Mouse (Mus musculus) forebrain, embryonic 16.5 days (tissue): ENCODE results near the gene Usp7. TPM values are rescaled to one million over a fixed set of nuclear protein-coding genes. Genes with fewer than 3 reads are reported as not detected.
"Not testable (repeated sequence)": the region's sequence is repeated elsewhere in the genome, so short reads cannot be mapped to it uniquely, and the experiment has no call there.

Source experiments
- ATAC-seq: fragments of 200-750 bp; cut with Nextera tagmentation; 2 replicates; pipeline ENCODE4 v1.8.0; 2017; ENCODE audit warnings: mild to moderate bottlenecking, moderate library complexity
- H3K27ac ChIP-seq: fragments of 300-500 bp; sonication (generic); 2 replicates; pipeline ENCODE4 v1.5.1; 2014; ENCODE audit warnings: low read length, control low read depth
- H3K27me3 ChIP-seq: fragments of 300-500 bp; sonication (generic); replicated peaks from 2 replicates; pipeline ENCODE4 v1.6.1; 2014; ENCODE audit warnings: low read length; ENCODE audit not compliant: control insufficient read depth, insufficient read depth
- H3K36me3 ChIP-seq: fragments of 300-500 bp; sonication (generic); 2 replicates; pipeline ENCODE4 v1.6.1; 2014; ENCODE audit not compliant: control insufficient read depth, insufficient read depth
- H3K4me1 ChIP-seq: fragments of 300-500 bp; sonication (generic); replicated peaks from 2 replicates; pipeline ENCODE4 v1.6.1; 2014; ENCODE audit warnings: low read length; ENCODE audit not compliant: control insufficient read depth, insufficient read depth
- H3K4me2 ChIP-seq: fragments of 300-500 bp; sonication (generic); 2 replicates; pipeline ENCODE4 v1.6.1; 2014; ENCODE audit warnings: mild to moderate bottlenecking, low read length, control low read depth
- H3K4me3 ChIP-seq: fragments of 300-500 bp; sonication (generic); replicated peaks from 2 replicates; pipeline ENCODE4 v1.5.1; 2014; ENCODE audit warnings: mild to moderate bottlenecking, low read length, control low read depth
- H3K9ac ChIP-seq: fragments of 300-500 bp; sonication (generic); replicated peaks from 2 replicates; pipeline ENCODE4 v1.6.1; 2014; ENCODE audit warnings: low read depth, low read length, control low read depth
- H3K9me3 ChIP-seq: fragments of 300-500 bp; sonication (generic); 2 replicates; pipeline ENCODE4 v1.6.1; 2016; ENCODE audit warnings: low read length; ENCODE audit not compliant: control insufficient read depth
- WGBS: fragments of 180-500 bp; shearing (Covaris S2); extraction: QIAGEN DNeasy Blood & Tissue Kit; methylation state at CpG from one replicate; pipeline ENCODE4 v1.1.7; 2014; 5-methylcytosine and 5-hydroxymethylcytosine counted together
- polyA plus RNA-seq: library from polyadenylated mRNA; unstranded; fragments of >200 nt; fragmentation: Nextera tagmentation; extraction: Ambion mirVana; gene quantifications from 2 replicates; pipeline ENCODE4 v1.2.1, GENCODE M21; 2015

Usp7 gene
- polyA plus RNA-seq, 1 experiment from 2014 or later: 40.2 TPM

DNA sequence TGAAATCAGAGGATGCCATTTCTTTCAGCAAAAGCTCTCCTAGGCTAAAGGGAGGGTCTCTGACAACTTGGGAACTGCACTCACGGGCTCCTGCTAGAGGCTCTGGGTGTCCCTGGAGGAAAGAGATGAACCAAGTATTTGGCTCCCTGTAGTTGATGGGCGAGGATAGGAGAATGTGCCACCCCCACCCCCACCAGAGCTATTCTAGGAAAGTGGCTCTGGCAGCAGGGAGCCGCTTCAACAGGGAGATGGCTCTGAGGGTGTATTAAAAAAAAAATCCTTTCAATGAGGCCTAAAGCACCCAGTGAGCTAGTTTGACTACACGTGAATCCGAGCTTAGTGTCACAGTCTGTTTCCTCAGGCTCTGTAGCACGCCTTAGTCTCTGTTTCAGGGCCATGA is 29.1 kb downstream of the Usp7 start:
- H3K4me2 ChIP-seq: no peak overlapping the region
- H3K4me3 ChIP-seq: no peak overlapping the region
- H3K27ac ChIP-seq: no peak overlapping the region
- ATAC-seq: no peak
- no peaks in the 10 kb centered on the region for H3K36me3 ChIP-seq
- no peaks in the 10 kb centered on the region for H3K4me1 ChIP-seq
- WGBS: 59% methylated on average over 6 of the region's 6 CpGs
- no peak overlapping the region for H3K9ac ChIP-seq
- no peaks in the 10 kb centered on the region for H3K27me3 ChIP-seq
- no peaks in the 10 kb centered on the region for H3K9me3 ChIP-seq

DNA sequence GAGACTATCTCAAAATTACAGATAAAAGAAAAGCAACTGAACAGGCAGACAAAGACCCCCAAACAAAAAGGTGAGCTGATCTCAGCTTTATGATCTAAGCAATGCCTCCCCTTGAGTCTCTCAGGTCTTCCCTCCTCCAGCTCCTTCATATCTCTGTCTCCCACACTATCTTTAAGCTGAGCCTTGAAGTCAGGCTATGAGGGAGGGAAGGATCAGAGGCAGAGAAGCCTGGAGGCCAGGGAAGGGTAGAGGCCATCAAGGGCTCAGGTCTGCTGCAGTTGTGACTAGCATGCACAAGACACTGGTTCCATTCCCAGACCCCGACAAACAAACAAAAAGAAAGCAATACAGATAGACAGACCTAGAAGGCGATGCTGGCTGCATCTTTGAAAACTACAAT is 30.2 kb downstream of the Usp7 start:
- Histone ChIP-seq H3K27ac (no peak overlapping the region), H3K9ac (no peak overlapping the region), H3K4me2 (no peak overlapping the region), H3K36me3 (no peaks in the 10 kb centered on the region), H3K4me3 (no peak overlapping the region), H3K9me3 (no peaks in the 10 kb centered on the region), H3K27me3 (no peaks in the 10 kb centered on the region), H3K4me1 (no peaks in the 10 kb centered on the region)
- WGBS: 89% methylated on average over 2 of the region's 2 CpGs
- no peak for ATAC-seq

DNA sequence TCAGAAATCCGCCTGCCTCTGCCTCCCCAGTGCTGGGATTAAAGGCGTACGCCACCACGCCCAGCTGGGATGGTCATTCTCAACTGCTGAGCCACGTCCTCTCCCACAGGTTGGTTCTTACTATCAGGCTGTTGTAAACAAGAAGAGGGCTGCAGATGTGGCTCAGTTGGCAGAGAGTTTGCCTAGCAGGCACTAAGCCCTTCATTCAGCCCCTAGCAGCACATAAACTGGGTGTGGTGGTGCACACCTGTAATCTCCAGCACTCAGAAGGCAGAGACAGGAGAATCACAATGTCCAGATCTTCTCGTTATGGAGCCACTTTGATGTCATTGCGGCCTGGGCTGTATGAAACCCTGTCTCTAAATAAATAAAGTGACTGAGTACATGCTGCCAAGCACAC is 31.1 kb downstream of the Usp7 start:
- Histone ChIP-seq H3K36me3 (no peaks in the 10 kb centered on the region), H3K27ac (no peak overlapping the region), H3K27me3 (no peaks in the 10 kb centered on the region), H3K9me3 (no peaks in the 10 kb centered on the region), H3K4me1 (no peaks in the 10 kb centered on the region), H3K4me2 (no peak overlapping the region), H3K9ac (no peak overlapping the region), H3K4me3 (no peak overlapping the region)
- WGBS: 91% methylated on average over 7 of the region's 7 CpGs
- ATAC-seq: no peak

DNA sequence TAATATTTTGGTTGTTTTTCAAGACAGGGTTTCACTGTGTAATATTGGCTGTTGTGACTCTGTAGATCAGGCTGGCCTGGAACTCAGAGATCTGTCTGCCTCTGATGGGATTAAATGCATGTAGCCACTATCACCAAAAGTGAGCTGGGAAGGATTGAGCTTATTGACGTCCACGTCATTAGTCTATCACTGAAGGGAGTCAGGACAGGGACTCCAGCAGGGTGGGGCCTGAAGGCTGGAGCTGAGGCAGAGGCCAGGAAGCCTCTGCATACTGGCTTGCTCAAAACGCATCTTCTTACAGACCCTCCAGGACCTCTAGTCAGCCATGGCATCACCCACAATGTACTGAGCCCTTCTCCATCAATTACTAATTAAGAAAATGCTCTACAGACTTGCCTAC is 33.1 kb downstream of the Usp7 start:
- H3K4me2 ChIP-seq: no peak overlapping the region
- H3K4me3 ChIP-seq: no peak overlapping the region
- no peaks in the 10 kb centered on the region for H3K9me3 ChIP-seq
- H3K27ac ChIP-seq: no peak overlapping the region
- ATAC-seq: no peak
- no peaks in the 10 kb centered on the region for H3K36me3 ChIP-seq
- no peaks in the 10 kb centered on the region for H3K4me1 ChIP-seq
- WGBS: 74% methylated on average over 3 of the region's 3 CpGs
- no peaks in the 10 kb centered on the region for H3K27me3 ChIP-seq
- H3K9ac ChIP-seq: no peak overlapping the region

DNA sequence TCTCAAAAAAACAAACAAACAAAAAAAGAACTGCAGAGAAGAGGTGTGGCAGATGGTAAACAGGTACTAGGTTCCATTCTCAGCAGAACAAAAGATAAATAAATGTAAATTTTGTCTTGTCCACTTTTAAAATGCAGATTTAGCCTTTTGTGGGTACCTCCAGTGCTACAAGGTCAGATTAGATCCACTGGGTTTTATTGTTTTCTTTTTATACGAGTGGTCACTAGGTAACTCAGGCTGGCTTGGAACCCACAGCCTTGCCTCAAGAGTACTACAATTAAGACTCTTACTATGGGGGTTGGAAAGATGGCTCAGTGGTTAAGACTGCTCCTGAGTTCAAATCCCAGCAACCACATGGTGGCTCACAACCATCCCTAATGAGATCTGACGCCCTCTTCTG is 33.9 kb downstream of the Usp7 start:
- no peak overlapping the region for H3K9ac ChIP-seq

DNA sequence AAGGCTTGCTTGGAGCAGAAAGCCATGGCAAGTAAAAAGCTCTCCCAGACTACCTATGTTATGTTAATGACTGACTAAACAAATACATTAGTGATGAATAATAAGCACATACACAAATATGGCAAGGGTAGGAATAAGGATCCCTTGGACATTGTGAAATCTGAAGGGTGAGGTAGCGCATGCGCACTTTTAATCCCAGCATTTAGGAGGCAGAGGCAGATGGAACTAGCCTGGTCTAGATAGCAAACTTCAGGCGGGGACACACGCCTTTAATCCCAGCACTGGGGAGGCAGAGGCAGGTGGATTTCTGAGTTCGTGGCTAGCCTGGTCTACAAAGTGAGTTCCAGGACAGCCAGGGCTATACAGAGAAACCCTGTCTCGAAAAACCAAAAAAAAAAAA is 34.5 kb downstream of the Usp7 start:
- not testable (repeated sequence) for H3K4me1 ChIP-seq, H3K4me2 ChIP-seq, H3K36me3 ChIP-seq, H3K27me3 ChIP-seq, H3K4me3 ChIP-seq, H3K9ac ChIP-seq, H3K27ac ChIP-seq, ATAC-seq, H3K9me3 ChIP-seq
- 90% methylated on average over 5 of the region's 6 CpGs for WGBS

More for the DNA sequence above, 33.9 kb downstream of the Usp7 start:
- Histone ChIP-seq H3K4me1 (no peaks in the 10 kb centered on the region), H3K9me3 (no peaks in the 10 kb centered on the region), H3K27me3 (no peaks in the 10 kb centered on the region), H3K36me3 (no peaks in the 10 kb centered on the region), H3K27ac (no peak overlapping the region), H3K4me2 (no peak overlapping the region), H3K4me3 (no peak overlapping the region)
- ATAC-seq: no peak
- WGBS: 78% methylated on average over 2 of the region's 2 CpGs

DNA sequence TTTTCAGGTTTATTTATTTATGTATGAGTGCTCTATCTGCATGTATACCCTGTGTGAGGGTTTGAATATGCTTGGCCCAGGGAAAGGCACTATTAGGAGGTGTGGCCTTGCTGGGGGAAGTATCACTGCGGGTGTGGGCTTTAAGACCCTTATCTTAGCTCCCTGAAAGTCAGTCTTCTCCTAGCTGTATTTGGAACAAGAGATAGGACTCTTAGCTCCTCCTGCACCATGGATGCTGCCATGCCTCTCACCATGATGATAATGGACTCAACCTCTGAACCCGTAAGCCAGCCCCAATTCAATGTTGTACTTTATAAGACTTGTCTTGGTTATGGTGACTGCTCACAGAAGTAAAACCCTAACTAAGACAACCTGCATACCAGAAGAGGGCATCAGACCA is 39.8 kb downstream of the Usp7 start:
- no peak overlapping the region for H3K27ac ChIP-seq
- H3K27me3 ChIP-seq: no peaks in the 10 kb centered on the region
- H3K36me3 ChIP-seq: no peaks in the 10 kb centered on the region
- no peaks in the 10 kb centered on the region for H3K4me1 ChIP-seq
- H3K9me3 ChIP-seq: no peaks in the 10 kb centered on the region
- 90% methylated on average over 2 of the region's 2 CpGs for WGBS
- no peak for ATAC-seq
- H3K4me3 ChIP-seq: no peak overlapping the region
- H3K9ac ChIP-seq: no peak overlapping the region
- H3K4me2 ChIP-seq: no peak overlapping the region

DNA sequence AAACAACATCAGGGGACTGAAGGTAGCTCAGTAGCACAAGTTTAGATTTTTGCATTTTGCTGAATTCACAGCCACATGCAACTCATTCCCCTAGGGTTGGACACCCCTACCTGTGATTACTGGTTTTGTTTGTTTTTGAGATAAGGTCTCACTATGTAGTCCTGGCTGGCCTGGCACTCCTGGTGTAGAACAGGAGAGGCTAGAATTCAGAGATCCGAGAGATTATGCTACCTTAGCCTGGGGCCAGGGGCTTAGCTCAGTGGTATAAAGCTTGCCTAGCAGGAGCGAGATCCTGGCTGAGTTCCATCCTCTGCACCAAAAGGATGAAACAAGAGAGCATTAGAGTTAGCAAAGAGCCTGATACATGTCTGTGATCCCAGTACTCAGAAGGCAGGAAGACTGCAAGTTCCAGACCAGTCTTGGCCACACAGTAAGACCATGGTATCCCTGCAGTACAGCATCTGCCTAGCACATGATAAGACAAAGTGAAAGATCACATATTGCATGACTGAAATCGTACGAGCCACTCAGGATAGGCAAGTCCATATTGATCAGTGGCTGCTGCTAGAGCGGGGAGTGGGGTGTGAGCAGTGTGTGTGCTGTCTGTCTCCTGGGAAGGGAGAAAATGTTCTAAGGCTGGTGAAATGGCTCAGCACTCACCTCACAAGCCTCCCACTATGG is 40.4 kb downstream of the Usp7 start:
- H3K27me3 ChIP-seq: no peaks in the 10 kb centered on the region
- no peak overlapping the region for H3K4me2 ChIP-seq
- no peak overlapping the region for H3K4me3 ChIP-seq
- no peak for ATAC-seq
- whole genome bisulfite sequencing: 78% methylated on average over 5 of the region's 5 CpGs
- H3K9ac ChIP-seq: no peak overlapping the region
- no peak overlapping the region for H3K27ac ChIP-seq
- no peaks in the 10 kb centered on the region for H3K36me3 ChIP-seq
- H3K4me1 ChIP-seq: no peaks in the 10 kb centered on the region
- H3K9me3 ChIP-seq: no peaks in the 10 kb centered on the region

DNA sequence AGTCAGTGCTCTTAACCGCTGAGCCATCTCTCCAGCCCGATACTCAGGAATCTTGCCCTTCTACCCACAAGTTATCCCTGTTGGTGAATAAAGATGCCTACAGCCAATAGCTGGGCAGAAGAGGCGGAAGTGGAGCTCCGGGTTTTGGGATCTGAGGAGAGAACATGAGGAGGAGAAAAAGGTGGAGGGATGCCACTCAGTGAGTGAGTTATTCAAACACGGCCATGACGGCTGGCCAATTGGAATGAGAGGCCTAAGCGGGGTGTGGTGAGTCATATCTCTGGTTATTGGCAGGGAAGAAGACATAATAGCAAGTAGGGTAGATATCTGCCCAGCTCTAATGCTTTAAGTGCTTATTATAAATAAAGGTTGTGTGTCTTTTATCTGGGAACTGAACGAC is 43.2 kb downstream of the Usp7 start:
- Histone ChIP-seq H3K27ac (no peak overlapping the region), H3K4me2 (no peak overlapping the region), H3K4me3 (no peak overlapping the region), H3K9ac (no peak overlapping the region), H3K9me3 (no peaks in the 10 kb centered on the region), H3K27me3 (no peaks in the 10 kb centered on the region), H3K36me3 (no peaks in the 10 kb centered on the region), H3K4me1 (no peaks in the 10 kb centered on the region)
- 92% methylated on average over 8 of the region's 8 CpGs for WGBS
- no peak for ATAC-seq
